Mouse (Mus musculus) heart, postnatal 0 days (tissue): ENCODE measurements at regions not wholly inside any gene's neighbourhood (a gene's known extent, or its start where the extent isn't known, plus 50 kb on each side); places are given as distances from the start of the nearest gene placed in this dataset.
A peak's percentile ranks its signal among the peaks of the same experiment; 100 is the strongest.

ENCODE experiments used
- ATAC-seq: fragments of 200-750 bp; cut with Nextera tagmentation; 2 replicates; pipeline ENCODE4 v1.8.0; 2017; ENCODE audit warnings: low read depth, moderate number of reproducible peaks, moderate library complexity; ENCODE audit not compliant: insufficient read depth
- DNase-seq: peaks from one replicate; pipeline ENCODE4 v3.0.0-alpha.2; 2016; ENCODE audit warnings: low spot score
- H3K27ac ChIP-seq: fragments of 300-500 bp; sonication (generic); 2 replicates; pipeline ENCODE4 v1.5.1; 2014; ENCODE audit warnings: low read depth, mild to moderate bottlenecking
- H3K27me3 ChIP-seq: fragments of 300-500 bp; sonication (generic); 2 replicates; pipeline ENCODE4 v1.6.1; 2014; ENCODE audit warnings: low read length, mixed read lengths; ENCODE audit not compliant: control insufficient read depth, insufficient read depth
- H3K36me3 ChIP-seq: fragments of 300-500 bp; sonication (generic); replicated peaks from 2 replicates; pipeline ENCODE4 v1.6.1; 2014; ENCODE audit warnings: low read length, mixed read lengths; ENCODE audit not compliant: control insufficient read depth, insufficient read depth
- H3K4me1 ChIP-seq: fragments of 300-500 bp; sonication (generic); 2 replicates; pipeline ENCODE4 v1.6.1; 2014; ENCODE audit warnings: antibody characterized with exemption; ENCODE audit not compliant: control insufficient read depth, insufficient read depth
- H3K4me2 ChIP-seq: fragments of 300-500 bp; sonication (generic); 2 replicates; pipeline ENCODE4 v1.6.1; 2014; ENCODE audit warnings: low read depth, mild to moderate bottlenecking, low read length, moderate library complexity
- H3K4me3 ChIP-seq: fragments of 300-500 bp; sonication (generic); 2 replicates; pipeline ENCODE4 v1.5.1; 2014; ENCODE audit warnings: low read depth, low read length
- H3K9ac ChIP-seq: fragments of 300-500 bp; sonication (generic); replicated peaks from 2 replicates; pipeline ENCODE4 v1.6.1; 2014; ENCODE audit warnings: low read depth, low read length, mixed read lengths
- H3K9me3 ChIP-seq: fragments of 300-500 bp; sonication (generic); replicated peaks from 2 replicates; pipeline ENCODE4 v1.6.1; 2016; ENCODE audit warnings: low read length; ENCODE audit not compliant: control insufficient read depth
- CTCF ChIP-seq: IDR thresholded peaks from 2 replicates; pipeline ENCODE4 v1.5.1; 2016; ENCODE audit warnings: antibody characterized with exemption, control low read depth, low read depth
- EP300 ChIP-seq: IDR thresholded peaks from 2 replicates; pipeline ENCODE4 v1.6.1; 2016; ENCODE audit warnings: antibody characterized with exemption, low read depth
- WGBS: fragments of 180-500 bp; shearing (Covaris S2); extraction: QIAGEN DNeasy Blood & Tissue Kit; methylation state at CpG from one replicate; pipeline ENCODE4 v1.1.7; 2014; 5-methylcytosine and 5-hydroxymethylcytosine counted together

- Histone ChIP-seq H3K27ac (no peak overlapping the region), H3K9ac (no peak overlapping the region), H3K27me3 (no peaks in the 10 kb centered on the region), H3K4me3 (no peak overlapping the region), H3K36me3 (no peaks in the 10 kb centered on the region), H3K9me3 (no peaks in the 10 kb centered on the region), H3K4me2 (no peak overlapping the region), H3K4me1 (no peaks in the 10 kb centered on the region; the same call in 1 of the 2 replicates)
- WGBS = 66% methylated on average over 4 of the region's 4 CpGs
- TF ChIP-seq EP300 = no peak
- no peak for TF ChIP-seq CTCF
- DNase-seq (no peak), ATAC-seq (no peak)
Observed at GRCm38 (mm10) chr10:87686311-87686710, 164.7 kb downstream of the Pah start.

GRCm38 (mm10) chr10:87686785-87687184 lies 165.2 kb downstream of the Pah start:
- Histone ChIP-seq H3K9ac (no peak overlapping the region), H3K36me3 (no peaks in the 10 kb centered on the region), H3K27ac (no peak overlapping the region), H3K4me2 (no peak overlapping the region), H3K4me3 (no peak overlapping the region), H3K4me1 (no peaks in the 10 kb centered on the region), H3K27me3 (no peaks in the 10 kb centered on the region), H3K9me3 (no peaks in the 10 kb centered on the region)
- ATAC-seq (no peak), DNase-seq (no peak)
- TF ChIP-seq EP300 (no peak), CTCF (no peak)
- WGBS = 72% methylated on average over 2 of the region's 2 CpGs

GRCm38 (mm10) chr10:87687844-87688243 lies 166.2 kb downstream of the Pah start:
- no peak overlapping the region for H3K4me2 ChIP-seq
- ATAC-seq = no peak
- no peaks in the 10 kb centered on the region for H3K4me1 ChIP-seq
- WGBS = 69% methylated on average over 2 of the region's 2 CpGs
- H3K27ac ChIP-seq = no peak overlapping the region
- H3K9me3 ChIP-seq = no peaks in the 10 kb centered on the region
- no peak overlapping the region for H3K4me3 ChIP-seq
- H3K27me3 ChIP-seq = no peaks in the 10 kb centered on the region
- no peak for TF ChIP-seq EP300
- TF ChIP-seq CTCF = no peak
- DNase-seq = no peak
- H3K36me3 ChIP-seq = no peaks in the 10 kb centered on the region
- no peak overlapping the region for H3K9ac ChIP-seq

GRCm38 (mm10) chr10:87690831-87691230 lies 167.2 kb upstream of the Igf1 start:
- TF ChIP-seq EP300 = no peak
- TF ChIP-seq CTCF = peak; percentile 71
- ATAC-seq (no peak), DNase-seq (no peak)
- no peak overlapping the region for H3K27ac ChIP-seq
- H3K4me2 ChIP-seq = no peak overlapping the region
- no peak overlapping the region for H3K4me3 ChIP-seq
- no peaks in the 10 kb centered on the region for H3K36me3 ChIP-seq
- no peaks in the 10 kb centered on the region for H3K4me1 ChIP-seq
- no peaks in the 10 kb centered on the region for H3K9me3 ChIP-seq
- H3K9ac ChIP-seq = no peak overlapping the region
- no peaks in the 10 kb centered on the region for H3K27me3 ChIP-seq

GRCm38 (mm10) chr10:87696485-87696884 lies 161.6 kb upstream of the Igf1 start:
- Histone ChIP-seq H3K27me3 (no peaks in the 10 kb centered on the region), H3K4me1 (peaks cover 9% of the 10 kb centered on the region; the same call in 1 of the 2 replicates), H3K4me3 (no peak overlapping the region), H3K27ac (no peak overlapping the region), H3K9me3 (no peaks in the 10 kb centered on the region), H3K9ac (no peak overlapping the region), H3K36me3 (no peaks in the 10 kb centered on the region), H3K4me2 (no peak overlapping the region)
- TF ChIP-seq CTCF = no peak
- no peak for TF ChIP-seq EP300
- ATAC-seq = peak; percentile 64
- peak; percentile 17 for DNase-seq
- 31% methylated on average over 4 of the region's 4 CpGs for WGBS

GRCm38 (mm10) chr10:87711209-87711608 lies 146.9 kb upstream of the Igf1 start:
- no peak for DNase-seq
- 43% methylated on average over 4 of the region's 4 CpGs for WGBS
- H3K9me3 ChIP-seq = no peaks in the 10 kb centered on the region
- no peak overlapping the region for H3K4me2 ChIP-seq
- no peak overlapping the region for H3K9ac ChIP-seq
- no peak for ATAC-seq
- H3K27ac ChIP-seq = no peak overlapping the region
- no peak overlapping the region for H3K4me3 ChIP-seq
- TF ChIP-seq EP300 (no peak), CTCF (no peak)
- peaks cover 14% of the 10 kb centered on the region for H3K4me1 ChIP-seq
- H3K27me3 ChIP-seq = no peaks in the 10 kb centered on the region
- H3K36me3 ChIP-seq = no peaks in the 10 kb centered on the region
